Mouse (Mus musculus) embryonic facial prominence, embryonic 15.5 days (tissue): ENCODE data around the gene Atp1b2. TPM values are rescaled to one million over a fixed set of nuclear protein-coding genes. Genes with fewer than 3 reads are reported as not detected.

Experiments
- ATAC-seq: fragments of 200-750 bp; cut with Nextera tagmentation; 2 replicates; pipeline ENCODE4 v1.8.0; 2017; ENCODE audit warnings: low read depth, moderate TSS enrichment; ENCODE audit not compliant: insufficient number of reproducible peaks, low FRiP score, low TSS enrichment
- H3K27ac ChIP-seq: fragments of 300-500 bp; sonication (generic); replicated peaks from 2 replicates; pipeline ENCODE4 v1.5.1; 2015; ENCODE audit warnings: mild to moderate bottlenecking, inconsistent platforms
- H3K27me3 ChIP-seq: fragments of 300-500 bp; sonication (generic); 2 replicates; pipeline ENCODE4 v1.6.1; 2015; ENCODE audit warnings: inconsistent platforms
- H3K36me3 ChIP-seq: fragments of 300-500 bp; sonication (generic); 2 replicates; pipeline ENCODE4 v1.6.1; 2015; ENCODE audit warnings: mild to moderate bottlenecking, inconsistent platforms
- H3K4me1 ChIP-seq: fragments of 300-500 bp; sonication (generic); 2 replicates; pipeline ENCODE4 v1.6.1; 2015; ENCODE audit warnings: inconsistent platforms
- H3K4me2 ChIP-seq: fragments of 300-500 bp; sonication (generic); replicated peaks from 2 replicates; pipeline ENCODE4 v1.6.1; 2015; ENCODE audit warnings: mild to moderate bottlenecking, inconsistent platforms
- H3K4me3 ChIP-seq: fragments of 300-500 bp; sonication (generic); replicated peaks from 2 replicates; pipeline ENCODE4 v1.5.1; 2015; ENCODE audit warnings: mild to moderate bottlenecking, inconsistent platforms
- H3K9ac ChIP-seq: fragments of 300-500 bp; sonication (generic); 2 replicates; pipeline ENCODE4 v1.6.1; 2015; ENCODE audit warnings: inconsistent platforms
- H3K9me3 ChIP-seq: fragments of 300-500 bp; sonication (generic); replicated peaks from 2 replicates; pipeline ENCODE4 v1.6.1; 2016; ENCODE audit warnings: inconsistent platforms
- WGBS: fragments of 180-500 bp; shearing (Covaris S2); methylation state at CpG from one replicate; pipeline ENCODE4 v1.1.7; 2015; 5-methylcytosine and 5-hydroxymethylcytosine counted together
- polyA plus RNA-seq: library from polyadenylated mRNA; unstranded; fragments of >200 nt; fragmentation: Nextera tagmentation; extraction: Ambion mirVana; gene quantifications from 2 replicates; pipeline ENCODE4 v1.2.1, GENCODE M21; 2015

Atp1b2 gene
- polyA plus RNA-seq, 1 experiment from 2014 or later = 13.4 TPM

- no peak for ATAC-seq
- Histone ChIP-seq H3K9me3 (no peaks in the 10 kb centered on the region), H3K4me1 (no peaks in the 10 kb centered on the region), H3K27ac (no peak overlapping the region), H3K36me3 (peaks cover 58% of the 10 kb centered on the region), H3K4me2 (no peak overlapping the region), H3K4me3 (no peak overlapping the region), H3K27me3 (no peaks in the 10 kb centered on the region), H3K9ac (no peak overlapping the region)
- 93% methylated on average over 8 of the region's 8 CpGs for WGBS
Observed at GRCm38 (mm10) chr11:69590622-69591021, 15.1 kb downstream of the Atp1b2 start.

GRCm38 (mm10) chr11:69589207-69589834 is 16.4 kb downstream of the Atp1b2 start:
- no peak overlapping the region for H3K27ac ChIP-seq
- peaks cover 58% of the 10 kb centered on the region for H3K36me3 ChIP-seq
- WGBS = 91% methylated on average over 22 of the region's 22 CpGs
- no peaks in the 10 kb centered on the region for H3K4me1 ChIP-seq
- no peak overlapping the region for H3K9ac ChIP-seq
- H3K27me3 ChIP-seq = no peaks in the 10 kb centered on the region
- no peak overlapping the region for H3K4me3 ChIP-seq
- H3K9me3 ChIP-seq = no peaks in the 10 kb centered on the region
- no peak overlapping the region for H3K4me2 ChIP-seq
- no peak for ATAC-seq

DNA sequence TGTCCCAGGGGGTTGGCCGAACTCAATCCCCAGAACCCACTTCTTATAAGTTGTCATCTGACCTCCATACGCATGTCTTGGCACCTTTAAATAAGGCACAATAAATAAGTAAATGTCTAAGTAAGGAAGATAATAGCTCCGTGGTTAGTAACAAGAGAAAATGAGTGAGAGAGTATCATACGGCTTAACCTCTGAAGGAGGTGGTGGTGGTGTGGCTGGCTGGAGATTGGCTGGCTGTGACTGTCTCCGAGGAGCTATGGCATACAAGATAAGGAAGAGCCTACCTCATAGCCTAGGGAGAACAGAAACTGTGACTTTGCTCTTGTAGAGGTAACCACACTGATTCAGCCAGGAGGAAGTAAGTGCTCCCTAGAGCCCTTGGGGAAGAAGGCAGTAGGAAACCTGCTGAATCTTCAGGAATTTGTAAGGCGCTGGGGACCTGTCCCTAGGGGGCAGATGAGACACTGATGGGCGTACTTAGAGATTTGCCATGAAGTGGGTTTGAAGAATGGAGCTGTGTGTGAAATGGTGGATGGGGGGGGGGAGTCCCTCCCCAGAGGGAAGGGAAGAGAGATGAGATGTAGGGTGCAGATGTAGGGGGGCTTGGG is 19.9 kb downstream of the Atp1b2 start:
- peaks cover 39% of the 10 kb centered on the region for H3K36me3 ChIP-seq
- 84% methylated on average over 7 of the region's 7 CpGs for whole genome bisulfite sequencing

GRCm38 (mm10) chr11:69584937-69585336 is 20.8 kb downstream of the Atp1b2 start:
- Histone ChIP-seq H3K27ac (no peak overlapping the region), H3K27me3 (no peaks in the 10 kb centered on the region), H3K4me3 (no peak overlapping the region), H3K4me2 (no peak overlapping the region), H3K9ac (no peak overlapping the region), H3K4me1 (peaks cover 10% of the 10 kb centered on the region), H3K36me3 (peaks cover 30% of the 10 kb centered on the region), H3K9me3 (no peaks in the 10 kb centered on the region)
- WGBS = 94% methylated on average over 13 of the region's 13 CpGs
- ATAC-seq = no peak

More for the DNA sequence above, 19.9 kb downstream of the Atp1b2 start:
- H3K9ac ChIP-seq = no peak overlapping the region
- no peak overlapping the region for H3K4me3 ChIP-seq
- H3K4me1 ChIP-seq = peaks cover 10% of the 10 kb centered on the region
- no peaks in the 10 kb centered on the region for H3K27me3 ChIP-seq
- H3K9me3 ChIP-seq = no peaks in the 10 kb centered on the region
- no peak for ATAC-seq
- no peak overlapping the region for H3K4me2 ChIP-seq
- H3K27ac ChIP-seq = no peak overlapping the region

- Histone ChIP-seq H3K27ac (no peak overlapping the region), H3K36me3 (peaks cover 21% of the 10 kb centered on the region), H3K9me3 (no peaks in the 10 kb centered on the region), H3K27me3 (no peaks in the 10 kb centered on the region), H3K4me2 (no peak overlapping the region), H3K9ac (no peak overlapping the region), H3K4me1 (peaks cover 10% of the 10 kb centered on the region), H3K4me3 (no peak overlapping the region)
- no peak for ATAC-seq
- WGBS = 74% methylated on average over 7 of the region's 7 CpGs
Observed at GRCm38 (mm10) chr11:69584008-69584407, 21.7 kb downstream of the Atp1b2 start.

- Histone ChIP-seq H3K9ac (peak overlapping the region; percentile 9; the same call in 1 of the 2 replicates), H3K4me3 (peak overlapping the region; percentile 87), H3K27ac (peak overlapping the region; percentile 96; the same call in 1 of the 2 replicates), H3K4me1 (peaks cover 25% of the 10 kb centered on the region), H3K27me3 (no peaks in the 10 kb centered on the region), H3K4me2 (peak overlapping the region; percentile 78), H3K9me3 (no peaks in the 10 kb centered on the region), H3K36me3 (peaks cover 5% of the 10 kb centered on the region)
- ATAC-seq = no peak
- 63% methylated on average over 9 of the region's 9 CpGs for WGBS
Observed at GRCm38 (mm10) chr11:69582230-69582805, 23.4 kb downstream of the Atp1b2 start.

DNA sequence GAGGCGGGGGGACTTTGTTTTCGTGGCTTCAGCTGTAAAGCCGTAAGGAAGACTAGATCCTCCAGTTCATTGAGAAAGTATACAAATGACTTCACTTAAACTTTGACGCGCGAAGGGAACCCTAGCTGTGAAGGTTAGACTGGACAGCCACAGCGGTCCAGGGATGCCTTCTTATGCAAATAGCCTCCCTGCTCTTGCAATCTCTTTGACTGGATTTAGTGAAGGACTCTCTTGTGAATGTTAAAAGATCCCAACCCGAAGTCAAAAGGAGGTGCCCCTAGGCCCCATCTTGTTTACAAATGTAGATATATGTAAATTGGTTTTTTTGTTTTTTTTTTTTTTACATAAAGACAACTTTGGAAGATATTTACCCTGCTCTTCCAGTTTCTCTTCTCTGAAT is 23.9 kb downstream of the Atp1b2 start:
- H3K4me2 ChIP-seq = peak overlapping the region; percentile 78
- peaks cover 30% of the 10 kb centered on the region for H3K4me1 ChIP-seq
- H3K36me3 ChIP-seq = peaks cover 6% of the 10 kb centered on the region; the same call in 1 of the 2 replicates
- no peaks in the 10 kb centered on the region for H3K9me3 ChIP-seq
- WGBS = under 1% methylated on average over 8 of the region's 8 CpGs
- peak overlapping the region; percentile 87 for H3K4me3 ChIP-seq
- no peaks in the 10 kb centered on the region for H3K27me3 ChIP-seq
- no peak for ATAC-seq
- peak overlapping the region; percentile 96 for H3K27ac ChIP-seq
- peak overlapping the region; percentile 71; the same call in 1 of the 2 replicates for H3K9ac ChIP-seq

DNA sequence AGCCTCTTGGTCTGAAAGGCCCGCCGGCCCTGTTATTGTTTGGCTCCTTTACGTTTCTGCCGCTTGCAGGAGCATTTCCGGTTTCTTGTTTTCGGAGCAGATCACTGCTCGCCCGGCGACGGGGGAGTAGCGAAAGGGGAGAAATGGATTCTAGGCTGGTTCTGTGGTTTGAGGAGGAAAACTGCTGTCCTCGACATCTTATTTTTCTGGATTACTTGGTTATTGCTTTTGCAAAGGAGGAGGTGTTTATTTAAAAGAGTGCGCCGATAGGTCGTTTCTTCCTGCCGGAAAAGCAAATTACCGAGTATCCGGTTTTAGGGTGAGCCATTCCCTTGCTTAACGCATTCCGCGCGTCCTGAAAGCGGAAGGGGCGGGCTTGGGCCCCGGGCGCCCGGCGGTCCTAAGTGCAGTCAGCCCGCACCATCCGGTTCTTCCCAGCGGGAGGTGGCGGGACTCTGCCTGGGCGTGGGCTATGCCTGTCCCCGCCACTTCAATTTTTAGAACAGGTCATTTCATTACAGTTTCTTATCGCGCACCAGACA is 24.5 kb downstream of the Atp1b2 start:
- Histone ChIP-seq H3K4me3 (peak overlapping the region; percentile 87), H3K9ac (peak overlapping the region; percentile 71), H3K9me3 (no peaks in the 10 kb centered on the region), H3K27me3 (no peaks in the 10 kb centered on the region), H3K4me2 (peak overlapping the region; percentile 78), H3K27ac (peak overlapping the region; percentile 96), H3K36me3 (peaks cover 7% of the 10 kb centered on the region; the same call in 1 of the 2 replicates), H3K4me1 (peaks cover 33% of the 10 kb centered on the region)
- peak; percentile 84 for ATAC-seq
- WGBS = under 1% methylated on average over 36 of the region's 36 CpGs

- H3K9ac ChIP-seq = peak overlapping the region; percentile 71
- H3K27me3 ChIP-seq = no peaks in the 10 kb centered on the region
- peak overlapping the region; percentile 78 for H3K4me2 ChIP-seq
- WGBS = under 1% methylated on average over 25 of the region's 25 CpGs
- no peak for ATAC-seq
- peaks cover 35% of the 10 kb centered on the region for H3K4me1 ChIP-seq
- H3K9me3 ChIP-seq = no peaks in the 10 kb centered on the region
- H3K4me3 ChIP-seq = peak overlapping the region; percentile 87
- peak overlapping the region; percentile 96 for H3K27ac ChIP-seq
- H3K36me3 ChIP-seq = peaks cover 7% of the 10 kb centered on the region; the same call in 1 of the 2 replicates
Observed at GRCm38 (mm10) chr11:69580572-69581146, 25.1 kb downstream of the Atp1b2 start.

DNA sequence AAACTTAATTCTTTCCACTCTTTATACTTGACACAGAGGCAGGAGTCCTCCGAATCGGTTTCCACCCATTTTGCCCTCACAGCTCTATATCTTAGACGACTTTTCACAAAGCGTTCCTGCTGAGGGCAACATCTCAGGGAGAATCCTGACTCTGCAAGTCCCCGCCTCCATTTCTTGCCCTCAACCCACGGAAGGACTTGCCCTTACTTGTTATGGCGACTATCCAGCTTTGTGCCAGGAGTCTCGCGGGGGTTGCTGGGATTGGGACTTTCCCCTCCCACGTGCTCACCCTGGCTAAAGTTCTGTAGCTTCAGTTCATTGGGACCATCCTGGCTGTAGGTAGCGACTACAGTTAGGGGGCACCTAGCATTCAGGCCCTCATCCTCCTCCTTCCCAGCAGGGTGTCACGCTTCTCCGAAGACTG is 25.6 kb downstream of the Atp1b2 start, which contains the start of the genes Wrap53 and Trp53:
Gene Wrap53 (minus strand): TSS at position 165 of the 424 bp plus-strand sequence.
Gene Trp53 (plus strand): TSS at position 269 of the 424 bp plus-strand sequence.
- WGBS = under 1% methylated on average over 13 of the region's 13 CpGs

More for the DNA sequence above, 25.6 kb downstream of the Atp1b2 start, which contains the start of the genes Wrap53 and Trp53:
- Histone ChIP-seq H3K27ac (peak within 1 kb of the TSS; percentile 96), H3K4me2 (peak within 1 kb of the TSS; percentile 78), H3K4me3 (peak within 1 kb of the TSS; percentile 87), H3K27me3 (no peaks in the 10 kb centered on the region), H3K9ac (peak within 1 kb of the TSS; percentile 85), H3K36me3 (peaks cover 7% of the 10 kb centered on the region; the same call in 1 of the 2 replicates), H3K4me1 (peaks cover 35% of the 10 kb centered on the region), H3K9me3 (no peaks in the 10 kb centered on the region)
- ATAC-seq = peak; percentile 68
